Mouse (Mus musculus) liver, embryonic 14.5 days (tissue): Measurements from ENCODE around the gene Rpl18.

Experiments
- CTCF ChIP-seq: IDR thresholded peaks from 2 replicates; pipeline ENCODE4 v1.5.1; 2016; ENCODE audit warnings: antibody characterized with exemption, low read depth, control low read depth
- EP300 ChIP-seq: IDR thresholded peaks from 2 replicates; pipeline ENCODE4 v1.6.1; 2016; ENCODE audit warnings: antibody characterized with exemption, low read depth

DNA sequence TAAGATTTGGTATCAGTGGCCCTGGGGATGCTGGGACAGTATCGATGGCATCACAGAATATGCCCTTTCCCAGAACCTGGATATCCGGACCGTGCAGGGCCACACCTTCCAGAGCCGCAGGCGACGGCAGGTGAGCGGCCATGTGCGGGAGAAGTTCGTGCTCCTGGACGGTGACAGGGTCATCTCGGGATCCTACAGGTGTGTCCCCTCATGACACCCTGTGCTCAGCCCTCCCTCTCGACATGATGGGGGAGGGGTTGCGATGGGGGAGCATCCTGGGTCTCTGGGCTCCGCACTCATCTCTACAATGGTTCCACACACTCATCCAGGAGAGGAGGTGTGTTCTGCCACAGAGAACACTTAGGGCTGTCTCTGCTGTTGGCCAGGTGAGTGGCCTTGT is 8.5 kb downstream of the Rpl18 start:
- TF ChIP-seq EP300 (no peak), CTCF (no peak)
